Mouse (Mus musculus): ENCODE measurements around the gene Stkld1. TPM values are rescaled to one million over a fixed set of nuclear protein-coding genes. Genes with fewer than 3 reads are reported as not detected.

Gene Stkld1
- polyA plus RNA-seq, 1 experiment from 2014 or later: 0.08 TPM

GRCm38 (mm10) chr2:26980361-26980760, 46.5 kb downstream of the Stkld1 start:
- WGBS: 52% methylated on average over 1 of the region's 1 CpGs
- no peak overlapping the region for H3K9ac ChIP-seq (ENCODE audit: low read length)
- H3K4me2 ChIP-seq (replicated peaks; ENCODE audit: low read depth): no peak overlapping the region
- no peaks in the 10 kb centered on the region for H3K36me3 ChIP-seq (ENCODE audit: control insufficient read depth, insufficient read depth, low read length)
- ATAC-seq (ENCODE audit: low FRiP score, low TSS enrichment) (no peak), DNase-seq (ENCODE audit: low spot score) (no peak)
- TF ChIP-seq CTCF (IDR thresholded peaks at IDR 0.05; ENCODE audit: low read depth) (no peak), EP300 (optimal IDR thresholded peaks at IDR 0.05) (no peak)
- H3K4me1 ChIP-seq (replicated peaks; ENCODE audit: control insufficient read depth, insufficient read depth): no peaks in the 10 kb centered on the region
- H3K9me3 ChIP-seq (ENCODE audit: control insufficient read depth, low read length): no peaks in the 10 kb centered on the region
- no peaks in the 10 kb centered on the region for H3K27me3 ChIP-seq (ENCODE audit: control insufficient read depth, insufficient read depth, low read length)
- no peak overlapping the region for H3K27ac ChIP-seq (replicated peaks)
- no peak overlapping the region for H3K4me3 ChIP-seq (ENCODE audit: low read depth, low read length)

GRCm38 (mm10) chr2:26984179-26984578, 50.3 kb downstream of the Stkld1 start:
- H3K4me3 ChIP-seq (ENCODE audit: low read depth, low read length): no peak overlapping the region
- H3K36me3 ChIP-seq (ENCODE audit: control insufficient read depth, insufficient read depth, low read length): no peaks in the 10 kb centered on the region
- DNase-seq (ENCODE audit: low spot score) (no peak), ATAC-seq (ENCODE audit: low FRiP score, low TSS enrichment) (no peak)
- 65% methylated on average over 2 of the region's 2 CpGs for WGBS
- H3K4me2 ChIP-seq (replicated peaks; ENCODE audit: low read depth): no peak overlapping the region
- H3K27me3 ChIP-seq (ENCODE audit: control insufficient read depth, insufficient read depth, low read length): no peaks in the 10 kb centered on the region
- H3K9ac ChIP-seq (ENCODE audit: low read length): no peak overlapping the region
- H3K9me3 ChIP-seq (ENCODE audit: control insufficient read depth, low read length): no peaks in the 10 kb centered on the region
- no peak for TF ChIP-seq CTCF (IDR thresholded peaks at IDR 0.05; ENCODE audit: low read depth)
- no peak for TF ChIP-seq EP300 (optimal IDR thresholded peaks at IDR 0.05)
- H3K27ac ChIP-seq (replicated peaks): no peak overlapping the region
- no peaks in the 10 kb centered on the region for H3K4me1 ChIP-seq (replicated peaks; ENCODE audit: control insufficient read depth, insufficient read depth)

- Histone ChIP-seq H3K27ac (replicated peaks) (no peak overlapping the region), H3K36me3 (ENCODE audit: control insufficient read depth, insufficient read depth, low read length) (no peaks in the 10 kb centered on the region), H3K27me3 (ENCODE audit: control insufficient read depth, insufficient read depth, low read length) (no peaks in the 10 kb centered on the region), H3K9ac (ENCODE audit: low read length) (no peak overlapping the region), H3K4me3 (ENCODE audit: low read depth, low read length) (no peak overlapping the region), H3K4me2 (replicated peaks; ENCODE audit: low read depth) (no peak overlapping the region), H3K9me3 (ENCODE audit: control insufficient read depth, low read length) (no peaks in the 10 kb centered on the region), H3K4me1 (replicated peaks; ENCODE audit: control insufficient read depth, insufficient read depth) (no peaks in the 10 kb centered on the region)
- TF ChIP-seq EP300 (optimal IDR thresholded peaks at IDR 0.05): no peak
- TF ChIP-seq CTCF (IDR thresholded peaks at IDR 0.05; ENCODE audit: low read depth): no peak
- DNase-seq (ENCODE audit: low spot score) (no peak), ATAC-seq (ENCODE audit: low FRiP score, low TSS enrichment) (no peak)
- WGBS: 78% methylated on average over 5 of the region's 5 CpGs
Measured at GRCm38 (mm10) chr2:26984640-26985039, 50.8 kb downstream of the Stkld1 start.

GRCm38 (mm10) chr2:26993936-26994335, 60.1 kb downstream of the Stkld1 start:
- TF ChIP-seq CTCF (IDR thresholded peaks at IDR 0.05; ENCODE audit: low read depth): no peak
- no peak for TF ChIP-seq EP300 (optimal IDR thresholded peaks at IDR 0.05)
- no peaks in the 10 kb centered on the region for H3K4me1 ChIP-seq (replicated peaks; ENCODE audit: control insufficient read depth, insufficient read depth)
- no peak overlapping the region for H3K4me2 ChIP-seq (replicated peaks; ENCODE audit: low read depth)
- no peak overlapping the region for H3K9ac ChIP-seq (ENCODE audit: low read length)
- H3K9me3 ChIP-seq (ENCODE audit: control insufficient read depth, low read length): no peaks in the 10 kb centered on the region
- DNase-seq (ENCODE audit: low spot score) (no peak), ATAC-seq (ENCODE audit: low FRiP score, low TSS enrichment) (no peak)
- no peaks in the 10 kb centered on the region for H3K27me3 ChIP-seq (ENCODE audit: control insufficient read depth, insufficient read depth, low read length)
- 75% methylated on average over 3 of the region's 3 CpGs for WGBS
- no peaks in the 10 kb centered on the region for H3K36me3 ChIP-seq (ENCODE audit: control insufficient read depth, insufficient read depth, low read length)
- H3K4me3 ChIP-seq (ENCODE audit: low read depth, low read length): no peak overlapping the region
- H3K27ac ChIP-seq (replicated peaks): no peak overlapping the region

GRCm38 (mm10) chr2:26997498-26997897, 63.7 kb downstream of the Stkld1 start:
- 84% methylated on average over 1 of the region's 1 CpGs for WGBS
- H3K9me3 ChIP-seq (ENCODE audit: control insufficient read depth, low read length): no peaks in the 10 kb centered on the region
- DNase-seq (ENCODE audit: low spot score) (no peak), ATAC-seq (ENCODE audit: low FRiP score, low TSS enrichment) (no peak)
- no peak overlapping the region for H3K27ac ChIP-seq (replicated peaks)
- H3K9ac ChIP-seq (ENCODE audit: low read length): no peak overlapping the region
- H3K27me3 ChIP-seq (ENCODE audit: control insufficient read depth, insufficient read depth, low read length): no peaks in the 10 kb centered on the region
- TF ChIP-seq EP300 (optimal IDR thresholded peaks at IDR 0.05) (no peak), CTCF (IDR thresholded peaks at IDR 0.05; ENCODE audit: low read depth) (peak; percentile 47)
- no peak overlapping the region for H3K4me2 ChIP-seq (replicated peaks; ENCODE audit: low read depth)
- no peak overlapping the region for H3K4me3 ChIP-seq (ENCODE audit: low read depth, low read length)
- H3K36me3 ChIP-seq (ENCODE audit: control insufficient read depth, insufficient read depth, low read length): no peaks in the 10 kb centered on the region
- H3K4me1 ChIP-seq (replicated peaks; ENCODE audit: control insufficient read depth, insufficient read depth): no peaks in the 10 kb centered on the region

GRCm38 (mm10) chr2:26997993-26998392, 64.1 kb downstream of the Stkld1 start:
- no peak for TF ChIP-seq EP300 (optimal IDR thresholded peaks at IDR 0.05)
- TF ChIP-seq CTCF (IDR thresholded peaks at IDR 0.05; ENCODE audit: low read depth): no peak
- no peak for DNase-seq (ENCODE audit: low spot score)
- 94% methylated on average over 7 of the region's 7 CpGs for WGBS

More at GRCm38 (mm10) chr2:26997993-26998392, 64.1 kb downstream of the Stkld1 start:
- Histone ChIP-seq H3K27me3 (ENCODE audit: control insufficient read depth, insufficient read depth, low read length) (no peaks in the 10 kb centered on the region), H3K4me2 (replicated peaks; ENCODE audit: low read depth) (no peak overlapping the region), H3K36me3 (ENCODE audit: control insufficient read depth, insufficient read depth, low read length) (no peaks in the 10 kb centered on the region), H3K4me1 (replicated peaks; ENCODE audit: control insufficient read depth, insufficient read depth) (no peaks in the 10 kb centered on the region), H3K9ac (ENCODE audit: low read length) (no peak overlapping the region), H3K4me3 (ENCODE audit: low read depth, low read length) (no peak overlapping the region), H3K27ac (replicated peaks) (no peak overlapping the region), H3K9me3 (ENCODE audit: control insufficient read depth, low read length) (no peaks in the 10 kb centered on the region)
- no peak for ATAC-seq (ENCODE audit: low FRiP score, low TSS enrichment)

Other genes starting within 250 kb of the Stkld1 start
- gene Abo, start 69.1 kb upstream of the Stkld1 start, polyA plus RNA-seq (2015; fragmentation: Nextera tagmentation; extraction: Ambion mirVana): 0.39 TPM in 2 replicates
- 12.5 and 12.8 TPM in 2 replicates for gene Surf6, start 31.2 kb upstream of the Stkld1 start, polyA plus RNA-seq (2015; fragmentation: Nextera tagmentation; extraction: Ambion mirVana)
- 22.5 and 23.9 TPM in 2 replicates for gene Med22, start 23.4 kb upstream of the Stkld1 start, polyA plus RNA-seq (2015; fragmentation: Nextera tagmentation; extraction: Ambion mirVana)
- gene Rpl7a, start 23.3 kb upstream of the Stkld1 start, polyA plus RNA-seq (2015; fragmentation: Nextera tagmentation; extraction: Ambion mirVana): 477 and 505 TPM in 2 replicates
- gene Surf2, start 17.7 kb upstream of the Stkld1 start, polyA plus RNA-seq (2015; fragmentation: Nextera tagmentation; extraction: Ambion mirVana): 26.2 and 26.5 TPM in 2 replicates
- 64.7 and 68.2 TPM in 2 replicates for gene Surf1, start 17.5 kb upstream of the Stkld1 start, polyA plus RNA-seq (2015; fragmentation: Nextera tagmentation; extraction: Ambion mirVana)
- 175 and 183 TPM in 2 replicates for gene Surf4, start 119 bp upstream of the Stkld1 start, polyA plus RNA-seq (2015; fragmentation: Nextera tagmentation; extraction: Ambion mirVana)
- 21.7 and 23.0 TPM in 2 replicates for gene Rexo4, start 30.3 kb downstream of the Stkld1 start, polyA plus RNA-seq (2015; fragmentation: Nextera tagmentation; extraction: Ambion mirVana)
- gene Adamts13, start 39.4 kb downstream of the Stkld1 start, polyA plus RNA-seq (2015; fragmentation: Nextera tagmentation; extraction: Ambion mirVana): 0.05 and 0.10 TPM in 2 replicates
- gene Cacfd1, start 75.9 kb downstream of the Stkld1 start, polyA plus RNA-seq (2015; fragmentation: Nextera tagmentation; extraction: Ambion mirVana): 35.1 and 37.7 TPM in 2 replicates
- 2.0 and 2.7 TPM in 2 replicates for gene Slc2a6, start 94.0 kb downstream of the Stkld1 start, polyA plus RNA-seq (2015; fragmentation: Nextera tagmentation; extraction: Ambion mirVana)
- gene Mymk, start 138.1 kb downstream of the Stkld1 start, polyA plus RNA-seq (2015; fragmentation: Nextera tagmentation; extraction: Ambion mirVana): 0.55 and 1.1 TPM in 2 replicates
- 1.4 and 3.4 TPM in 2 replicates for gene Adamtsl2, start 145.3 kb downstream of the Stkld1 start, polyA plus RNA-seq (2015; fragmentation: Nextera tagmentation; extraction: Ambion mirVana)
- gene Fam163b, start 208.4 kb downstream of the Stkld1 start, polyA plus RNA-seq (2015; fragmentation: Nextera tagmentation; extraction: Ambion mirVana): 0.07 and 0.13 TPM in 2 replicates
- gene Dbh, start 231.2 kb downstream of the Stkld1 start, polyA plus RNA-seq (2015; fragmentation: Nextera tagmentation; extraction: Ambion mirVana): 0.13 and 0.22 TPM in 2 replicates